In the genomic region with DNA sequence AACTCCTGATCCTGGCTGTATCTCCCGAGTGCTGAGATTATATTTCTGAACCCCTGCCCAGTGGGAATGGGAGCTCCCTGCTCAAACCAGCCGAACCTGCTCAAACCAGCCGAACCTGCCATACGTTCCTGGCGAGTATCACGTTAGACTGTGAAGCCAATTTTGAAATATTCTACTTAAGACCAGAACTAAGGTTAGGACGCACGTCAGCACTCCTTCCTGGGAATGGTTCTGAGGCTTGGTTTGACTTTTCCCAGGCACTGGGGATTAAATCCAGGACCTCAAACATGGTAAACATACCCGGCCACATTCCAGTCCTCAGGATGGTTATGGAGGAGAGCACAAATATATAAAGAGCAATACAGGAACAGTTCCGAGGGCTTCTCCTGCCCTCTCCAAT, we compare ENCODE assay signal across 30 mouse cellular contexts. TPM values are rescaled to one million over a fixed set of nuclear protein-coding genes. Genes with fewer than 3 reads are reported as not detected.
DNase-seq lines count a peak whose midpoint lies in the region; ATAC-seq lines count a peak whose summit lies in the region.
"Had no signal": no experiment of that assay in that cellular context is flagged by ENCODE, and none has a peak within 500 bp of the region (broad histone marks: within the 10 kb centered on the region; RNA-seq: fewer than 3 reads in every experiment).

No protein-coding gene starts in this region.

- peak; percentile 72 for ATAC-seq in lung, embryonic 16.5 days (ENCODE audit: low read depth)
- ATAC-seq: CD4-positive, CD25-positive, alpha-beta regulatory T cell, adult 4 months; forebrain, embryonic 16.5 days; midbrain, embryonic 13.5 days had no signal

- peak; percentile 46 to 49 for DNase-seq in lung, adult 18-20 months
- DNase-seq in lung, postnatal 10 days = no peak
- DNase-seq in fat pad, adult 2 months (ENCODE audit: extremely low read depth, low read depth, low spot score) = peak; percentile 77
- DNase-seq in lung, postnatal 4 days = peak; percentile 23 to 47
- DNase-seq in embryo, embryonic 9.5 days (ENCODE audit: extremely low spot score) = no peak
- no peak for DNase-seq in kidney, adult 18-20 months
- DNase-seq: adrenal gland, postnatal 36 days; cerebellum, adult 2 months; cerebellum, postnatal 25 days; gastrocnemius, adult 2 months; gastrocnemius, postnatal 36 days; heart, adult 2 months; heart, postnatal 4 days; kidney, adult 2 months; kidney, postnatal 4 days; left cerebral cortex, postnatal 4 days; liver had no signal

- peaks cover 10% of the 10 kb centered on the region; the same call in 1 of the 2 replicates for H3K36me3 ChIP-seq in lung, embryonic 16.5 days (ENCODE audit: control insufficient read depth, insufficient read depth, low read length)

- H3K4me3 ChIP-seq in lung, embryonic 16.5 days (ENCODE audit: low read length) = no peak overlapping the region
- H3K4me3 ChIP-seq: embryonic facial prominence, embryonic 12.5 days; gastrocnemius, adult 2 months; heart, adult 2 months; heart, embryonic 12.5 days; midbrain, embryonic 13.5 days; neural tube, embryonic 13.5 days had no signal

- H3K9me3 ChIP-seq in lung, embryonic 16.5 days (ENCODE audit: control insufficient read depth, low read length) = no peaks in the 10 kb centered on the region
- H3K9me3 ChIP-seq: heart, embryonic 12.5 days; midbrain, embryonic 13.5 days; neural tube, embryonic 13.5 days had no signal

- H3K27me3 ChIP-seq in lung, embryonic 16.5 days (ENCODE audit: control insufficient read depth, insufficient read depth, low read depth, low read length) = no peaks in the 10 kb centered on the region
- H3K27me3 ChIP-seq: embryonic facial prominence, embryonic 12.5 days; heart, embryonic 12.5 days; midbrain, embryonic 13.5 days; neural tube, embryonic 13.5 days had no signal

- H3K4me2 ChIP-seq in lung, embryonic 16.5 days (ENCODE audit: low read depth, low read length) = no peak overlapping the region
- H3K4me2 ChIP-seq: embryonic facial prominence, embryonic 12.5 days; heart, embryonic 12.5 days; hindbrain, embryonic 14.5 days; midbrain, embryonic 13.5 days; neural tube, embryonic 13.5 days had no signal

- peak overlapping the region; percentile 55 for H3K27ac ChIP-seq in lung, embryonic 16.5 days (ENCODE audit: low read length)
- H3K27ac ChIP-seq: embryonic facial prominence, embryonic 12.5 days; gastrocnemius, adult 2 months; heart, adult 2 months; hindbrain, embryonic 14.5 days; kidney, postnatal 0 days; liver, embryonic 14.5 days; macrophage; midbrain, embryonic 13.5 days; neural tube, embryonic 13.5 days had no signal

- H3K4me1 ChIP-seq in lung, embryonic 16.5 days (replicated peaks; ENCODE audit: control insufficient read depth, insufficient read depth, low read length) = no peaks in the 10 kb centered on the region; the same call in 1 of the 2 replicates
- H3K4me1 ChIP-seq: embryonic facial prominence, embryonic 12.5 days; midbrain, embryonic 13.5 days had no signal

- H3K9ac ChIP-seq in lung, embryonic 16.5 days (ENCODE audit: low read length) = no peak overlapping the region
- H3K9ac ChIP-seq: embryonic facial prominence, embryonic 12.5 days; heart, embryonic 12.5 days; hindbrain, embryonic 14.5 days; liver, embryonic 14.5 days; midbrain, embryonic 13.5 days; neural tube, embryonic 13.5 days had no signal

- 56% methylated on average over 10 of the region's 10 CpGs for WGBS in lung, embryonic 16.5 days

RNA-seq across cellular contexts. Expression of gene Gm10273, which starts 17.5 kb away (rescaled TPM):
- 1.3 and 12.4 TPM in 2 replicates for polyA plus RNA-seq in lung, embryonic 16.5 days (2015; fragmentation: Nextera tagmentation; extraction: Ambion mirVana)
- polyA plus RNA-seq: neural tube, embryonic 13.5 days had no signal

RNA-seq across cellular contexts. Expression of gene Pla2g12b, which starts 25.6 kb away (rescaled TPM):
- 0.19 and 1.0 TPM in 2 replicates for polyA plus RNA-seq in lung, embryonic 16.5 days (2015; fragmentation: Nextera tagmentation; extraction: Ambion mirVana)
- polyA plus RNA-seq: brain, embryonic 14.5 days; CD4-positive, CD25-positive, alpha-beta regulatory T cell, adult 4 months; cerebellum, adult 2 months; embryonic facial prominence, embryonic 12.5 days; forebrain, embryonic 11.5 days; forebrain, embryonic 16.5 days; hindbrain, embryonic 14.5 days; macrophage; midbrain, embryonic 13.5 days; neural tube, embryonic 13.5 days had no signal

RNA-seq across cellular contexts. Expression of gene P4ha1, which starts 54.8 kb away (rescaled TPM):
- 78.7 and 81.8 TPM in 2 replicates for polyA plus RNA-seq in lung, embryonic 16.5 days (2015; fragmentation: Nextera tagmentation; extraction: Ambion mirVana)

Comparison
In these comparisons a context has a peak if more than half of its experiments do, and no peak if none do; other contexts are left out.
1. DNase-seq: peak in lung, adult 18-20 months (2 of 2), fat pad, adult 2 months (single experiment) and lung, postnatal 4 days (2 of 2); none in lung, postnatal 10 days (single experiment), embryo, embryonic 9.5 days (single experiment) and kidney, adult 18-20 months (single experiment).